Mouse (Mus musculus) adrenal gland, postnatal 36 days (tissue): Measurements from ENCODE around the gene Trnau1ap. TPM values are rescaled to one million over a fixed set of nuclear protein-coding genes. Genes with fewer than 3 reads are reported as not detected.

ENCODE experiments used
- DNase-seq, 2 experiments: peaks; one replicate each; pipeline ENCODE4 v3.0.0; 2021; ENCODE audit warnings: mixed read lengths in 1 of 2
- long read RNA-seq, 2 experiments: library from polyadenylated mRNA; stranded (forward); transcript quantifications; one replicate each; pipeline ENCODE4 v2.0.0; 2021; ENCODE audit warnings: borderline sequencing depth in 2 of 2
- total RNA-seq, 2 experiments: library from RNA; stranded (reverse); gene quantifications; 2 replicates each; pipeline ENCODE4 v1.2.3; 2021

The Trnau1ap gene
- total RNA-seq, result 10 to 100 TPM; 29.2 to 37.5 TPM
- long read RNA-seq, experiment 1, transcript Trnau1ap-201 (9 exons, 1,130 nt), result major isoform, 31 of 58 reads
- long read RNA-seq, experiment 1, partial matches to known transcripts, result 11 of 58 reads
- long read RNA-seq, experiment 1, other reads (novel, unspliced or antisense), result 14 of 58 reads
- long read RNA-seq, experiment 2, transcript Trnau1ap-201 (9 exons, 1,130 nt), result major isoform, 11 of 18 reads
- long read RNA-seq, experiment 2, partial matches to known transcripts, result 2 of 18 reads
- long read RNA-seq, experiment 2, other reads (novel, unspliced or antisense), result 3 of 18 reads

- peak; percentile 94 to 97 for DNase-seq
These were observed at the start of gene Trnau1ap for GRCm38 (mm10) chr4:132329115-132329834. TSS of gene Trnau1ap (minus strand) at chr4:132329538.

GRCm38 (mm10) chr4:132373820-132374219, 44.5 kb upstream of the Trnau1ap start:
- DNase-seq, result no peak

- DNase-seq, result no peak
These were observed 40.8 kb upstream of the Trnau1ap start for GRCm38 (mm10) chr4:132369953-132370750.

GRCm38 (mm10) chr4:132367480-132368201, 38.3 kb upstream of the Trnau1ap start:
- no peak for DNase-seq

DNA sequence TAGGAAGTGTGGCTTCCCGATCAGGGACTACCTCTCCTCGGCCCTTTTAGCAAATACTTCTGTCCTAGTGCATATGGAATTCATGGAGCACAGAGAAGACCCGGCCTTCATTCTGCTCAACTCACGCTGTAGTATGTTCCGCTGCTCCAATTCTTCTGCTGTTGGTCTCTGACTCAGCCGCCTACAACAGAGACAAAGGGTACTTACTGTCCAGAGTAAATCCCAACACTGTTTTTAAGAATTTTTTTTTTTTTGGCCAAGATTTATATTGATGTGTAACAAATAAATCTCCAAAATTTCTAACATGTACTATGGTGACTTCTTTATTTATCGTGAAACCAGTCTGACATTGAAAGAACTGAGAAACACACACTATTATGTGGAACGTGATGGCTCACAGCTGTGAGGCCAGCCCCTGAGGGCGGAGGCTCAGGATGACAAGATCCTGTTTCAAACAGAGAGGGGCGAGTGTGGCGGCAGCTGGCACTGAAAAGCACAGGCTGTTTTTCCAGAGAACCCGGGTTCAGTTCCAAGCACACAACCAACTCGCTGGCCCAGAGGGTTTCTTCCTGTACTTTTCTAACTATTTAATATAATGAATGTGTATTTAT, 36.2 kb upstream of the Trnau1ap start:
- no peak for DNase-seq

- DNase-seq, result no peak
These were observed 34.1 kb upstream of the Trnau1ap start for GRCm38 (mm10) chr4:132363487-132363886.

GRCm38 (mm10) chr4:132359510-132359909, 30.2 kb upstream of the Trnau1ap start:
- DNase-seq, result no peak

- DNase-seq, result peak; percentile 72 to 79
These were observed 26.8 kb upstream of the Trnau1ap start for GRCm38 (mm10) chr4:132356170-132356569.

DNA sequence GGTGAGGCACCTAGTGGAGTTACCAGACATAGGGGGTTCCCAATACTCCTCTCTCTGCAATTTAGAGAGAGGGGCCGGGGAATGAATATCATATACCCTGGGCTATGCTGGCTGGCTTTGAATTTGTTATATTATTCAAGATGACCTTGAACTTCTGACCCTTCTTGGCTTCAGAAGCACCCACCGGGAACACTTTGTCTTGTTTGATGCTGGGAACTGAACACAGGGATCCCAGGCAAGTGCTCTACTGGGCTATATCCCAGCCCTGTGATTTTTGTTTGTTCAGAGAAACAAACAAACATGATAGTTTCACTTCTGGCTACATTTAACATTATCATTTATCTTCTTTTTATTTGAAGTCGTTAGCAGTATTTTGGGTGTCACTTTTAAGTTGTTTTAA, 26.1 kb upstream of the Trnau1ap start:
- no peak for DNase-seq

DNA sequence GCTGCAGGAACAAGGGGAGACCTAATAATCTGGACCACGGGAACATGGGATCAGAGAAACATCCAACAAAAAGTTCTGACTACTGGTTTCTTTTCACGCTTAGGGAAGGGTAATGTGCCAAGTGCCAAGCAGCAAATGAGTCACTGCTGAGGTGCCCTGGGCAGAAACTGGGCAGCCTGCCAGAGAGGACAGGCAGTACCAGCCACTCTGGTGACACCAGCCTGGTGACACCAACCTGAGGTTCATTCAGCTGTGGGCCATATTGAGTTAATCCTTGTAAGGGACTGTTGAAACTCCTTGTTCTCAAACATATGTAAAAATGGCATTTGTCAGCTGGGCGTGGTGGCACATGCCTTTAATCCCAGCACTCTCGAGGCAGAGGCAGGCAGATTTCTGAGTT, 25.2 kb upstream of the Trnau1ap start:
- DNase-seq, result peak; percentile 91 to 92

DNA sequence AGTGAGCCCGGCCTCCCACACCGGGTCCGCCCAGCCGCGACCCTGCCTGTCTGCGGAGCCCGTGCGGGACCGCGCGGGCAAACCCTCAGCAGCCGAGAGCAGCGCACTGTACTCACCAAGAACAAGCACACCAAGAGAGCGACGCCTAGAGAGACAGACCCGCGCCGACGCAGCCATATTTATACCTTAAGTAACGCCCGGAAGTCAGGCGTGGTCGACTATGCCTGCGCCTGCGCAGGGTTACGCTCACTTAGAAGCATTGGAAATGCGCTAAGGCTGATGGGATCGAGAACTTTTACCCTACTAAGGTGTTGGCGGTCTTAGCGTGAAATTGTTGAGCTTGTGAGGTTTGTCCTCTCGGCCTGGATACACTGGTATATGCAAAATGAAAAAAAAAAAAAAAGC, 24.1 kb upstream of the Trnau1ap start, which contains the start of gene Rcc1:
Rcc1 (minus strand) TSS at position 125 of the 405 bp plus-strand sequence.
- peak; percentile 91 to 92 for DNase-seq

DNA sequence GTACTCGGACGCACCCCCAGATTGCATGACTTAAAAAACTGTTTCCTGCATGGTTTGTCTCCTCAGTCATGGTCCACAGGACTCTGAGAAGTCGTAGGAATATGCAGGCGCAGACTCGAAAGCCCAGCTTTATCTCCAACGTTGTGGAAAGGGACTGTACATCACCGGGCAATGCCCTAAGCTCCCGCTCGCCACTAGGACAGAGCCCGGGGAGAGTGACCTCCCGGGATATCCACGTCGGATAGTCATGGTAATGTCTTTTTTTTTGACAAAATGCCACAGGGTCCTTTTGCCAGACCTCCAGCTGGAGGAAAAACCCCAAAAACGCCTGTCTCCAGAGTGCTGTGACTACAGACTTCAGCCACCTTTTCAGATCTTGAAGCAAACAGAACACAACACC, 23.4 kb upstream of the Trnau1ap start:
- peak; percentile 21 to 38 for DNase-seq

GRCm38 (mm10) chr4:132351401-132351800, 22.1 kb upstream of the Trnau1ap start:
- no peak for DNase-seq

DNA sequence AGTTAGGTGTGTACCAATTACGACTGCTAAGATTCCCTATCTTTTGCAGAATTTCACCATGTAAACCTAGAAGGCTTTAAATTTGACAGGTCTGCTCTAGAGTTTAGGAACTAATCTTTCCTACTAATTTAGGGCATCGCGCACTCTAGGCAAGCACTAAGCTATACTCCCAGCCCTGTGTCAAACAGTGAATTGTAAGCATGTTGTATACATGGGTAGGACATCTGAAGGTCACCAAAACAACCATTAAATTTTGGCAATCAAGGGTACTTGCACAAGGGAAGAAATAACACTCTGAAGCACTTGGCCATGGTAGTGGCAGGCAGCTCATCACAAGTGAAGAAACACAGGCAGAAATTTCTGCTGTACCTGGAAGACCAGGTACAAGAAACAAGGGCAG, 21.5 kb upstream of the Trnau1ap start:
- DNase-seq, result no peak

DNA sequence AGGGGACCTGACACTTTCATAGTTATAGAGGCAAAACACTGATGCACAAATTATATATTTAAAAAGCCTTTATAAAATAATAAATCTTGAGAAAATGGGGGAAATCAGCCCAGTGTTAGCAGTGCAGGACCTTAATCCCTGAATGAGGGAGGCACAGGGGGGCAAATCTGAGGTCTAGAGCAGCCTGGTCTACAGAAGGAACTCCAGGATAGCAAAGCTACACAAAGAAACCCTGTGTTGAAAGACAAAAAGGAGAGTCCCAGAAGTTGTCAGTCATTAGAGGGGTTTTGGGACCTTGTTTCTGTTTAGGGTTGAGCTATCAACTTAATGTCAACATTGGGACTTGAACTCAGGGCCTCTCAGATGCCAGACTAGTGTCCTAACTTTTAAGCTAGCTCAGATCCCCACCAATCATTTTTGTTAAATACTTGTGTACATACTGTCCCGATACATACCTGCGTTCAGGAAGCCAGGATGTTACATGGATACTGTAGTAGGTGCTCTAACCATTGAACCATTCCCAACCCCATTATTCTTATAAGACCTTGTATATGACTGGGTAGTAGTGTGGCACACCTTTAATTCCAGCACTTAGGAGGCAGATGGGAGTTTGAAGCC, 20.9 kb upstream of the Trnau1ap start:
- DNase-seq, result no peak

- no peak for DNase-seq
These were observed 20.3 kb upstream of the Trnau1ap start for GRCm38 (mm10) chr4:132349495-132350122.

DNA sequence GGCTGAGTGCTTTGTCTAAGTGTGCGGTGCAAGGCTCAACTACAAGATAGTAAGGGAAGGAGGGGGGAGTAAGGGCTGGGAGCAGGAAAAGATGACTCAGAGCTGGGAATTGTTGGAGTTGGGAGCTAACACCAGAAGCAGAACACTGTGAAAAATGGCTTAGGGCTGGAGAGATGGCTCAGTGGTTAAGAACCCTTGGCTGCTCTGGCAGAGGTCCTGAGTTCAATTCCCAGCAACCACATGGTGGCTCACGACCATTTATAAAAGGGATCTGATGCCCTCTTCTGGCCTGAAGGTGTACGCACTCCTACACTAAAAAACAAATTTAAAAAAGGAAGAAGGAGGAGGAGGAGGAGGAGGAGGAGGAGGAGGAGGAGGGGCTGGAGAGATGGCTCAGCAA, 17.3 kb upstream of the Trnau1ap start:
- DNase-seq, result no peak

- no peak for DNase-seq
These were observed 16.9 kb upstream of the Trnau1ap start for GRCm38 (mm10) chr4:132346261-132346660.

GRCm38 (mm10) chr4:132345843-132346212, 16.5 kb upstream of the Trnau1ap start:
- no peak for DNase-seq

GRCm38 (mm10) chr4:132345135-132345842, 16.0 kb upstream of the Trnau1ap start:
- peak; percentile 97 to 98 for DNase-seq
